Mouse (Mus musculus) embryonic stem cell, embryonic (primary cell): ENCODE measurements around the gene Fdxr.

Source experiments
- CTCF ChIA-PET, 4 experiments: fragments of 300-600 bp in 2 of 4; fragments of 350-600 bp in 2 of 4; sonication (Branson Sonifier 250); formaldehyde crosslinking; loops; one replicate each; lab custom pipeline; 2022; ENCODE audit warnings: inconsistent platforms in 2 of 4; lab: Charles Lee
- POLR2A ChIA-PET, 4 experiments: fragments of 300-600 bp in 2 of 4; fragments of 350-600 bp in 2 of 4; sonication (Branson Sonifier 250); formaldehyde crosslinking; loops; one replicate each; lab custom pipeline; 2022; ENCODE audit warnings: antibody characterized with exemption in 4 of 4, inconsistent platforms in 1 of 4; lab: Charles Lee

Gene Fdxr

GRCm38 (mm10) chr11:115276780-115277603 is at the start of gene Fdxr:
Fdxr (minus strand) TSS chr11:115277050.
- CTCF ChIA-PET: interaction anchor here (0.5 to 2.5 kb wide), 40 partner anchors 9 to 754 kb away, joined by 3 to 22 read pairs (median 4); partner anchors contain the start of genes Grin2c (in 2 of the 4), Slc9a3r1 (in 2 of the 4), Cdr2l (in 1 of the 4) and Fads6 (in 1 of the 4)
- POLR2A ChIA-PET: interaction anchor here (0.6 to 3.2 kb wide), 133 partner anchors 9 to 1157 kb away, joined by 3 to 46 read pairs (median 4); partner anchors contain the start of genes Fads6 (in 4 of the 4), Slc9a3r1 (in 4 of the 4), Grin2c (in 3 of the 4) and Jpt1 (in 3 of the 4)

DNA sequence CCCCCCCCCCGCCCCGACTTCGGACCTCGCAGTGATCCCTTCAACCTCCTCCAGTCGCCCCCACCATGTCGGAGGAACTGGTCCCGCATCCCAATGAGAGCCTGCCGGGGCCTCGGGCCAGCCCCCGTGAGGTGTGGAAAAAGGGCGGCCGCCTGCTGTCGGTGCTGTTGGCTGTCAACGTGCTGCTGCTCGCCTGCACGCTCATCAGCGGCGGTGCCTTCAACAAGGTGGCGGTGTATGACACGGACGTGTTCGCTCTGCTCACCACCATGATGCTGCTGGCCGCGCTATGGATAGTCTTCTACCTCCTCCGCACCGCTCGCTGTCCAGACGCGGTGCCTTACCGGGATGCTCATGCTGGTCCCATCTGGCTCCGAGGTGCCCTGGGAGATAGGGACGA is 46.5 kb upstream of the Fdxr start:
- ChIA-PET CTCF (interaction anchor here (0.6 to 2.2 kb wide), 10 partner anchors 15 to 99 kb away, joined by 3 to 27 read pairs (median 4); partner anchors contain the start of gene Fads6 (in 1 of the 4)), POLR2A (interaction anchor here in 1 of 4 experiments (0.7 kb wide), 1 partner anchor 1129 kb away, joined by 3 read pairs; no protein-coding TSS in a partner anchor)

GRCm38 (mm10) chr11:115321906-115322693 is 45.2 kb upstream of the Fdxr start, which contains the start of gene Ush1g:
Ush1g (minus strand) TSS chr11:115322041.
- CTCF ChIA-PET: interaction anchor here (0.6 to 2.2 kb wide), 38 partner anchors 8 to 1501 kb away, joined by 3 to 27 read pairs (median 3); partner anchors contain the start of genes Otop3 (in 2 of the 4), Fads6 (in 1 of the 4), Hid1 (in 1 of the 4) and Otop2 (in 1 of the 4)
- POLR2A ChIA-PET: interaction anchor here in 3 of 4 experiments (0.5 to 1.1 kb wide), 8 partner anchors 17 to 1073 kb away, joined by 3 to 5 read pairs (median 4); partner anchors contain the start of gene Fdxr (in 1 of the 3)

DNA sequence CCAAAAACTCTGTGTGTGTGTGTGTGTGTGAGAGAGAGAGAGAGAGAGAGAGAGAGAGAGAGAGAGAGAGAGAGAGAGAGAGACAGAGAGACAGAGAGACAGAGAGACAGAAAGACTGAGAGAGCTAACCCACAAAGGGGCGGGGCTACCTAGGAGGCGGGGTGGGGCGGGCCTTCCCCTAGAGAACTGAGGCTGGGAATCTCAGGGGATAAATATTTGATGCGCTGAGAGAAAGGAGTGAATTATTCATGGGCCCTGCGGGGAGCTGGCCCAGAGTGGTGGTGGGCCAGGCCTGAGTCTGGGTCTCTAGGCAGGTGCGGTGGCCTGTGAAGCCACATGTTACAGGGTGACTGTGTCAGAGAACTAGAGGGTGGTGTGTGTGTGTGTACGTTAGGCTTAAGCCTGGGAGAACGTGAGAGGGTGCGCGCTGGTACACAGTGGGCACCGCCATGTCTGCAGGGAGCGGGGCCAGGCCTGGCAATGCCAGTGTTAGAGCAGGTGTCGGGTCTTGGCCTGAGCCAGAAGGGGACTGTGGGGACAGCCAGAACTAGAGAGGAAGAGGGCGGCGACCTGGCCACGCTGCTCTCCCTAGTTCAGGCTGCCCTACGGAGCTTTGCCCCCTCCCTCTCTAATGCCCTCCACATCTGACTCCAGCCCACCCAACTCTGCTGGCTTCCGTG is 43.0 kb upstream of the Fdxr start:
- ChIA-PET CTCF (interaction anchor here (0.5 to 1.3 kb wide), 17 partner anchors 8 to 821 kb away, joined by 3 to 11 read pairs (median 3); no protein-coding TSS in a partner anchor), POLR2A (interaction anchor here in 3 of 4 experiments (0.6 to 1.6 kb wide), 6 partner anchors 8 to 272 kb away, joined by 3 to 6 read pairs (median 4); partner anchors contain the start of gene Fdxr (in 2 of the 3))

DNA sequence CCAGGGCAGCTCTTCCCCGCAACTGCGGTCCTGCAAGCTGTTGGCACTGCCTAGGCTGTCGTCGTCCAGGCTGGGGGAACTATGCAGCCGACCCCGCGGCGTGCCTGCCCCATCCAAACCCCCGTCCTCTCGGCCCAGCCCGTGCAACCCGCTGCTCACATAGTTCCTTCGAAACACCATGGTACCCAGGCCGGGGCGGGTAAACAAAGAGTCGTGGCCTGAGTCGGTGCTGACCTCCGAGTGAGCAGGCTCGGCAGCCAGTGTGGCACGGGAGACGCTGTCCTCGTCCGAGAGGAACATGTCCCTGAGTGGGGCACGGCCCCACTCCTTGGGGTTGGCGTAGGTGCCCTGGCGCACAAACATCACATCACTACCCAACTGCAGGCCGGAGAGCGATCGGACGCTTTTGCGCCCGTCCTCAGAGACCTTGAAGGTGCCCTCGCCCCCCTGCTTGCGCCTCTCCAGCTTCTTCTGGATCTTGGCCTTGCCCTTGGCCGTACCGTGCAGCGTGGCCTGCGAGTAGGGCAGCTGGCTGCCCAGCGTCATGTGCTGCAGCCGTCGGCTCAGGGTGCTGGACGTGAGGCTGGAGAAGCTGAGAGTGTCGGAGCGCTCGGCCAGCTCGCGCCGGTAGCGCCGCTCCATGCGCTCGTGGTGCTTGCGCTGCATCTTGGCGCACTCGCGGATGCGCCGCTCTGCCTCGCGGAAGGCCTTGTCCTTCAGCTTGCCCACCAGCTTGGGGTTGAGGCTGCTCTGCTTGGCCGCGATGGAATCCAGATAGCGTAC is 41.6 kb upstream of the Fdxr start:
- ChIA-PET POLR2A (interaction anchor here in 3 of 4 experiments (0.5 to 1.6 kb wide), 14 partner anchors 14 to 328 kb away, joined by 3 to 7 read pairs (median 3); partner anchors contain the start of genes Fdxr (in 1 of the 3), Jpt1 (in 1 of the 3), Otop3 (in 1 of the 3) and Slc9a3r1 (in 1 of the 3)), CTCF (interaction anchor here (0.6 to 2.7 kb wide), 12 partner anchors 11 to 1124 kb away, joined by 3 to 12 read pairs (median 4); partner anchors contain the start of gene Otop2 (in 1 of the 4))

- ChIA-PET CTCF (interaction anchor here in 3 of 4 experiments (0.5 to 2.7 kb wide), 10 partner anchors 10 to 236 kb away, joined by 3 to 12 read pairs (median 4); partner anchors contain the start of gene Otop2 (in 1 of the 3)), POLR2A (interaction anchor here in 2 of 4 experiments (0.6 to 1.6 kb wide), 8 partner anchors 20 to 577 kb away, joined by 3 to 4 read pairs (median 3); partner anchors contain the start of genes Fads6 (in 1 of the 2), Fdxr (in 1 of the 2), Hid1 (in 1 of the 2) and Jpt1 (in 1 of the 2))
These were observed 40.4 kb upstream of the Fdxr start for GRCm38 (mm10) chr11:115317204-115317603.

DNA sequence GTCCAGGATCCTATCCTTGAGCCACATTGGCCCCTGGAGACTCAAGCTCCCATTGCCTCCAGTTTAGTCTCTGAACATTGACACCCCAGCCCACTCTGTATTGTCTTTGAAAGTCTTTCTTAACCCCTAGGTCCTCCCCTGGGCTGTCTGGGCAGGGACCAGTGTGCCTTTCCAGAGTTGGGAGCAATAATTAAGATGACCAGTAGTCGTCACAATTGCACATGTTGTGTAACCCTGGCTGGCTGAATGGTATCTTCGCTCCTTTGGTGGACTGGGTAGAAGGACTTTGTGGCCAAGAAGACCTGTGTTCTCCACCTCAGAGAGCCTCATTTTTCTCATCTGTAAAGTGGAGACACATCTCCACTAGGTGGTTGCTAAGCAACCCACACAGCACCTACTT is 37.4 kb upstream of the Fdxr start:
- ChIA-PET POLR2A (no interaction called here), CTCF (interaction anchor here in 2 of 4 experiments (0.6 to 1.1 kb wide), 2 partner anchors 19 to 44 kb away, joined by 3 read pairs; no protein-coding TSS in a partner anchor)

GRCm38 (mm10) chr11:115308781-115309180 is 31.9 kb upstream of the Fdxr start:
- ChIA-PET CTCF (interaction anchor here in 1 of 4 experiments (1.0 kb wide), 1 partner anchor 11 kb away, joined by 3 read pairs; the partner anchor contains the start of gene Fads6), POLR2A (no interaction called here)

- POLR2A ChIA-PET: interaction anchor here in 1 of 4 experiments (0.9 to 1.1 kb wide), 2 partner anchors 9 to 30 kb away, joined by 4 to 5 read pairs; partner anchors contain the start of genes Fads6 and Fdxr
- CTCF ChIA-PET: interaction anchor here (0.5 to 2.2 kb wide), 6 partner anchors 8 to 1144 kb away, joined by 3 to 7 read pairs (median 4); partner anchors contain the start of gene Ush1g (in 1 of the 4)
These were observed 30.0 kb upstream of the Fdxr start, which contains the start of gene Otop2 for GRCm38 (mm10) chr11:115306863-115307262. Otop2 (plus strand) TSS chr11:115307163.

- CTCF ChIA-PET: interaction anchor here in 1 of 4 experiments (2.3 kb wide), 1 partner anchor 78 kb away, joined by 6 read pairs; no protein-coding TSS in a partner anchor
- POLR2A ChIA-PET: interaction anchor here in 2 of 4 experiments (0.6 to 1.4 kb wide), 2 partner anchors 78 to 193 kb away, joined by 3 read pairs; no protein-coding TSS in a partner anchor
These were observed 26.3 kb upstream of the Fdxr start for GRCm38 (mm10) chr11:115303167-115303566.

DNA sequence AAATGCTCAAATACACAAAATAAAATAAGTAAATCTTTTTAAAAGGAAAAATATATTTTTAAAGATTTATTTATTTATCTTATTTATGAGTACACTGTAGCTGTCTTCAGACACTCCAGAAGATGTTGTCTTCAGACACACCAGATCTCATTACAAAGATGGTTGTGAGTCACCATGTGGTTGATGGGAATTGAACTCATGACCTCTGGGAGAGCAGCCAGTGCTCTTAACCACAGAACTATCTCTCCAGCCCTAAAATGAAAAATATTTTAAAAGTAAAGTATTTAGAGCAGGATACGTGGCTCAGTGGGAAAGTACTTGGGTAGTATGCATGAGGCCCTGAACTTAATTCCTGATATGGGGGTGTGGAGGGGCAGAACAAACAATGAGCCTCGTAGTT is 24.5 kb upstream of the Fdxr start:
- POLR2A ChIA-PET: interaction anchor here in 3 of 4 experiments (0.6 to 1.1 kb wide), 6 partner anchors 25 to 512 kb away, joined by 3 to 5 read pairs (median 3); partner anchors contain the start of genes Caskin2 (in 1 of the 3) and Fdxr (in 1 of the 3)

GRCm38 (mm10) chr11:115300745-115301144 is 23.9 kb upstream of the Fdxr start:
- POLR2A ChIA-PET: interaction anchor here in 3 of 4 experiments (0.6 to 1.1 kb wide), 6 partner anchors 33 to 541 kb away, joined by 3 to 5 read pairs (median 4); no protein-coding TSS in a partner anchor
- CTCF ChIA-PET: interaction anchor here (0.6 to 2.0 kb wide), 22 partner anchors 16 to 513 kb away, joined by 3 to 10 read pairs (median 4); partner anchors contain the start of gene Caskin2 (in 1 of the 4)

More for the DNA sequence above, 24.5 kb upstream of the Fdxr start:
- CTCF ChIA-PET: interaction anchor here (0.6 to 2.0 kb wide), 18 partner anchors 16 to 512 kb away, joined by 3 to 10 read pairs (median 4); partner anchors contain the start of gene Caskin2 (in 1 of the 4)

GRCm38 (mm10) chr11:115298160-115298559 is 21.3 kb upstream of the Fdxr start:
- ChIA-PET POLR2A (interaction anchor here in 3 of 4 experiments (0.6 to 2.9 kb wide), 17 partner anchors 9 to 216 kb away, joined by 3 to 21 read pairs (median 4); partner anchors contain the start of genes Fdxr (in 2 of the 3), Armc7 (in 1 of the 3), Jpt1 (in 1 of the 3) and Otop2 (in 1 of the 3)), CTCF (interaction anchor here (0.6 to 1.5 kb wide), 15 partner anchors 9 to 263 kb away, joined by 3 to 8 read pairs (median 4); partner anchors contain the start of gene Slc9a3r1 (in 1 of the 4))

DNA sequence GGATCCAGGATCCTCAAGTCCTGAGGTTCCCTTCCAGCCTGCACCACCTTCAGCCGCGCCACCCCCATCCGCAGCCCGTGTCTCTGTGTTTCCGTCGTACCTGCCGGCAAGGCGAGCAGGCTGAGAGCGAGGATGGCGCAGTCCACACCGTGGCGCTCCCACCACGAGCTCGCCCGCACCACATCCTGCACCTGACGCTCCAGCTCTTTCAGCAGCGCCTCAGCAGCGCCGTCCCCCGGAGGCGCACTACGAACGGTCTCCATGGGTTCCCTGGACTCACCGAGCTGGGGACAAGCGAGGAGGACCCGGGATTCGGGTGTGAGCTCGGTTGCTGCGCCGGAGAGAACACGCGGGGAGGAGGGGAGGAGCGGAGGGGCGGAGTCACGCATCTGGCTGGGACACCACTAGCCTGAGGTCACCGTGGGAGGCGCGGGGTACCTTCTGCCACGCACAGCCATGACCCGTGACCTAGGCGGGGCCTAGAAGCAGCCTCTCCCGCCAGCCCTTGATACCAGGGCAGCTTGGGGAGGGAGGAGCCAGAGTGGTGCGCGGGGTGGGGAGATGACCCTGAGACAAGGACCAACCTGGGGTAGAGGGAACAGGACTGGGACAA is 20.5 kb upstream of the Fdxr start, which contains the start of gene Fads6:
Fads6 (minus strand) TSS at position 450 of the 613 bp plus-strand sequence.
- CTCF ChIA-PET: interaction anchor here (0.6 to 1.5 kb wide), 24 partner anchors 10 to 136 kb away, joined by 3 to 10 read pairs (median 4); partner anchors contain the start of genes Fdxr (in 1 of the 4) and Slc9a3r1 (in 1 of the 4)
- POLR2A ChIA-PET: interaction anchor here (0.5 to 2.9 kb wide), 27 partner anchors 9 to 317 kb away, joined by 3 to 21 read pairs (median 4); partner anchors contain the start of genes Fdxr (in 4 of the 4), Armc7 (in 1 of the 4), Cdr2l (in 1 of the 4) and Jpt1 (in 1 of the 4)
